Mouse (Mus musculus) G1E (cell line): ENCODE results near the gene Ski. TPM values are rescaled to one million over a fixed set of nuclear protein-coding genes. Genes with fewer than 3 reads are reported as not detected.

Experiments
- ATAC-seq: 2 replicates; pipeline ENCODE4 v1.8.0; 2016; ENCODE audit warnings: mild to moderate bottlenecking; ENCODE audit not compliant: insufficient number of reproducible peaks, poor library complexity, low FRiP score, severe bottlenecking; ENCODE audit errors: extremely low read depth
- DNase-seq: peaks from one replicate; pipeline ENCODE4 v3.0.0; 2012; ENCODE audit warnings: low spot score
- H3K27me3 ChIP-seq: 2 replicates; pipeline ENCODE4 v1.6.1; 2012; ENCODE audit warnings: mild to moderate bottlenecking, low read length, inconsistent platforms; ENCODE audit not compliant: insufficient read depth
- H3K36me3 ChIP-seq: replicated peaks from 2 replicates; pipeline ENCODE3; 2012; ENCODE audit warnings: mild to moderate bottlenecking, inconsistent platforms
- H3K4me1 ChIP-seq: 2 replicates; pipeline ENCODE4 v1.6.1; 2012; ENCODE audit warnings: low read depth, low read length, inconsistent platforms, mixed read lengths; ENCODE audit not compliant: insufficient read depth
- H3K4me3 ChIP-seq: 2 replicates; pipeline ENCODE4 v1.5.1; 2012; ENCODE audit warnings: low read depth, mild to moderate bottlenecking, inconsistent platforms, low read length, moderate library complexity, mixed read lengths
- H3K9me3 ChIP-seq: replicated peaks from 2 replicates; pipeline ENCODE4 v1.6.1; 2012; ENCODE audit warnings: inconsistent platforms
- CTCF ChIP-seq: IDR thresholded peaks from 2 replicates; pipeline ENCODE4 v1.5.1; 2012; ENCODE audit warnings: low read depth, low read length, inconsistent platforms, mixed read lengths
- GATA1 ChIP-seq: IDR thresholded peaks from 2 replicates; pipeline ENCODE4 v1.6.1; 2012; ENCODE audit warnings: borderline replicate concordance, low read length, inconsistent platforms, mixed read lengths
- GATA2 ChIP-seq: IDR thresholded peaks from 2 replicates; pipeline ENCODE4 v1.6.1; 2012; ENCODE audit warnings: low read depth, low read length, inconsistent platforms, borderline replicate concordance
- POLR2AphosphoS5 ChIP-seq: IDR thresholded peaks from 2 replicates; pipeline ENCODE4 v1.6.1; 2012; ENCODE audit warnings: low read depth, low read length, inconsistent platforms; ENCODE audit not compliant: insufficient replicate concordance
- TAL1 ChIP-seq: conservative IDR thresholded peaks from 2 replicates; pipeline ENCODE4 v1.6.1; 2012; ENCODE audit warnings: low read depth, low read length, inconsistent platforms, mixed read lengths
- polyA plus RNA-seq: library from polyadenylated mRNA; stranded (reverse); fragments of >175 nt; gene quantifications from 2 replicates; pipeline ENCODE4 v1.2.3, GENCODE M21; 2012
- total RNA-seq, 2 experiments: library from RNA; stranded (forward) in 1 of 2; stranded (reverse) in 1 of 2; fragments of 200-1000 nt in 1 of 2; fragments of >200 nt in 1 of 2; fragmentation: Nextera tagmentation in 1 of 2; gene quantifications; 2 replicates each; pipeline ENCODE4 v1.2.3; 2014 to 2017

Gene Ski
- total and polyA plus RNA-seq, 3 experiments: 16.9 to 58.4 (median 40.7) TPM

- peaks cover 31% of the 10 kb centered on the region for H3K4me1 ChIP-seq
- no peak for TF ChIP-seq TAL1
- no peak for TF ChIP-seq CTCF
- TF ChIP-seq GATA1: no peak
- TF ChIP-seq GATA2: no peak
- TF ChIP-seq POLR2AphosphoS5: no peak
- H3K27me3 ChIP-seq: peaks cover 35% of the 10 kb centered on the region
- peaks cover 3% of the 10 kb centered on the region for H3K36me3 ChIP-seq
- DNase-seq (no peak), ATAC-seq (no peak)
- no peaks in the 10 kb centered on the region for H3K9me3 ChIP-seq
- no peak overlapping the region for H3K4me3 ChIP-seq
These were observed 23.5 kb upstream of the Ski start for GRCm38 (mm10) chr4:155245770-155246492.

GRCm38 (mm10) chr4:155243233-155243632 is 20.8 kb upstream of the Ski start:
- TF ChIP-seq GATA2 (no peak), TAL1 (no peak), GATA1 (no peak), CTCF (no peak), POLR2AphosphoS5 (no peak)
- Histone ChIP-seq H3K4me1 (peaks cover 9% of the 10 kb centered on the region), H3K4me3 (no peak overlapping the region), H3K36me3 (no peaks in the 10 kb centered on the region), H3K9me3 (no peaks in the 10 kb centered on the region), H3K27me3 (peaks cover 50% of the 10 kb centered on the region)
- ATAC-seq (no peak), DNase-seq (no peak)

GRCm38 (mm10) chr4:155242292-155242691 is 19.9 kb upstream of the Ski start:
- TF ChIP-seq GATA2: no peak
- no peak for TF ChIP-seq CTCF
- no peak for TF ChIP-seq GATA1
- no peak for TF ChIP-seq POLR2AphosphoS5
- TF ChIP-seq TAL1: no peak

GRCm38 (mm10) chr4:155241789-155242188 is 19.4 kb upstream of the Ski start:
- H3K4me3 ChIP-seq: no peak overlapping the region
- peaks cover 19% of the 10 kb centered on the region for H3K4me1 ChIP-seq
- H3K27me3 ChIP-seq: peaks cover 63% of the 10 kb centered on the region
- H3K36me3 ChIP-seq: no peaks in the 10 kb centered on the region
- no peak for TF ChIP-seq TAL1
- no peak for TF ChIP-seq POLR2AphosphoS5
- no peak for TF ChIP-seq GATA1
- no peak for TF ChIP-seq CTCF
- TF ChIP-seq GATA2: no peak
- DNase-seq: no peak
- no peaks in the 10 kb centered on the region for H3K9me3 ChIP-seq
- no peak for ATAC-seq

More at GRCm38 (mm10) chr4:155242292-155242691, 19.9 kb upstream of the Ski start:
- Histone ChIP-seq H3K27me3 (peaks cover 59% of the 10 kb centered on the region), H3K4me3 (no peak overlapping the region), H3K9me3 (no peaks in the 10 kb centered on the region), H3K36me3 (no peaks in the 10 kb centered on the region), H3K4me1 (peaks cover 14% of the 10 kb centered on the region)
- no peak for DNase-seq
- no peak for ATAC-seq

- no peaks in the 10 kb centered on the region for H3K9me3 ChIP-seq
- no peak for ATAC-seq
These were observed 17.1 kb upstream of the Ski start for GRCm38 (mm10) chr4:155239494-155239893.

GRCm38 (mm10) chr4:155238276-155238675 is 15.9 kb upstream of the Ski start:
- H3K27me3 ChIP-seq: peaks cover 56% of the 10 kb centered on the region
- H3K4me1 ChIP-seq: peaks cover 42% of the 10 kb centered on the region
- DNase-seq (no peak), ATAC-seq (no peak)
- no peaks in the 10 kb centered on the region for H3K9me3 ChIP-seq
- TF ChIP-seq POLR2AphosphoS5: no peak
- no peak for TF ChIP-seq CTCF
- TF ChIP-seq GATA1: no peak
- TF ChIP-seq TAL1: no peak
- H3K36me3 ChIP-seq: no peaks in the 10 kb centered on the region
- no peak overlapping the region for H3K4me3 ChIP-seq

More at GRCm38 (mm10) chr4:155239494-155239893, 17.1 kb upstream of the Ski start:
- TF ChIP-seq GATA2: no peak
- DNase-seq: no peak
- Histone ChIP-seq H3K36me3 (no peaks in the 10 kb centered on the region), H3K27me3 (peaks cover 64% of the 10 kb centered on the region), H3K4me1 (peaks cover 30% of the 10 kb centered on the region), H3K4me3 (no peak overlapping the region)
